Mouse (Mus musculus) olfactory bulb, adult 2 months (tissue): Measurements from ENCODE around the gene Stk25.

Experiments
- CTCF ChIP-seq: fragments of 200-500 bp; IDR thresholded peaks from 2 replicates; pipeline ENCODE4 v1.5.1; 2012; ENCODE audit warnings: low read depth, mild to moderate bottlenecking, low read length, moderate library complexity; ENCODE audit not compliant: insufficient read depth
- POLR2A ChIP-seq: fragments of 200-500 bp; IDR thresholded peaks from 2 replicates; pipeline ENCODE4 v1.6.1; 2012; ENCODE audit warnings: mild to moderate bottlenecking, low read depth, low read length, moderate library complexity; ENCODE audit not compliant: insufficient read depth

DNA sequence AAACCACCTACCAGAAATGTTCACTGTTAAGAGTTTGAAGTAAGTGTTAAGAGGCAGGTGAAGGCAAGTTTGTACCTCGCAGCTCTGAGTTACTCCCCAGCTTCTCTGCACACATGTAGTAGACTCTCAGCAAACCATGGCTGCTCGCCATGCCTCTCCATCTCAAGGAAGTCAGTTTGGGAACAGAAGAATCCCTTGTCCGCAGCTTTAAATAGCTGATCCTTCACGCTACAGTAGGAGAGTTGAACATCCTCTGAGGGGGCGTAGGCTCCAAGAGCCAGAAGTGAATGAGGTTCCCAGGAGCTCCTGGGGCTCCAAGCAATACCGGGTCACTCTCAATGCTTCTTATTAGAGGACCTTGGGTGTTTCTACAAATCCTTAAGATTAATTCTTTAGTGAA lies 62.5 kb downstream of the Stk25 start:
- no peak for TF ChIP-seq CTCF
- TF ChIP-seq POLR2A, result no peak
